Comparison of ENCODE assay signal across 9 mouse cellular contexts in the genomic region with DNA sequence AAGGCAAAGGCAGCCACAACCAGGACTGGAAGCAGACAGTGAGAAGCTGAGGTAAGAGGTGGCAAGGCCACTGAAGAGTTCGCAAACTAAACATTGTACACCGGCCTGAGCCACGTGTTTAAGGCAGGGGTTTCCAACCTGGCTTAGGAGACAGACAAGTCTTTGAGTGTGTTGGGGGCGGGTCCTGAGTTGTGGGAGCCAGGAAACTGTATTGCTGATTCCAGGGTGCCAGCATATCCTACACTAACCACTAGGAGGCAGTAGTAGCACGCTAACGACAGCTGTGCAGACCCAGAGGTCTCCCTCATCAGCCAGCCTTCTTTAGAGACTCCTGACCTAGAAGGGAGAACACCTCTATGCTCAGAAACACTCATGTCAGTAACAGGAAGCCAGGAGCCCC. TPM values are rescaled to one million over a fixed set of nuclear protein-coding genes. Genes with fewer than 3 reads are reported as not detected.
DNase-seq lines count a peak whose midpoint lies in the region; ATAC-seq and TF ChIP-seq lines count a peak whose summit lies in the region.
"Had no signal": no experiment of that assay in that cellular context is flagged by ENCODE, and none has a peak within 500 bp of the region (broad histone marks: within the 10 kb centered on the region; RNA-seq: fewer than 3 reads in every experiment).

No protein-coding gene starts in this region.

- CTCF ChIA-PET in Patski (lab: Charles Lee), result no interaction called here

- no peaks in the 10 kb centered on the region for H3K9me3 ChIP-seq in liver, embryonic 12.5 days (replicated peaks)
- no peaks in the 10 kb centered on the region for H3K9me3 ChIP-seq in embryonic facial prominence, embryonic 14.5 days (ENCODE audit: control insufficient read depth, low read length)
- H3K9me3 ChIP-seq: heart, embryonic 13.5 days; midbrain, embryonic 12.5 days had no signal

- DNase-seq in liver (peak; percentile 54), Patski (ENCODE audit: low read depth, low spot score) (no peak), MN1 (ENCODE audit: low spot score) (no peak)
- DNase-seq in embryonic facial prominence, embryonic 14.5 days (ENCODE audit: low spot score), result peak; percentile 16
- peak; percentile 38 for DNase-seq in lung, postnatal 14 days
- DNase-seq in c-Kit-positive CD71-positive TER-119-positive erythroid progenitor cells, embryonic 14.5 days (ENCODE audit: low spot score), result no peak

- H3K36me3 ChIP-seq in liver, embryonic 12.5 days, result no peaks in the 10 kb centered on the region
- no peaks in the 10 kb centered on the region for H3K36me3 ChIP-seq in embryonic facial prominence, embryonic 14.5 days (ENCODE audit: control insufficient read depth, insufficient read depth, low read length)
- H3K36me3 ChIP-seq: heart, embryonic 13.5 days; midbrain, embryonic 12.5 days had no signal

- POLR2A ChIA-PET in Patski (lab: Charles Lee), result no interaction called here

- peaks cover 9% of the 10 kb centered on the region for H3K4me1 ChIP-seq in liver, embryonic 12.5 days
- 0 out of 2 replicates have a peak, but pooled peaks cover 5% of the 10 kb centered on the region for H3K4me1 ChIP-seq in embryonic facial prominence, embryonic 14.5 days (ENCODE audit: control insufficient read depth, insufficient read depth, low read length)
- H3K4me1 ChIP-seq: midbrain, embryonic 12.5 days had no signal

- in situ Hi-C loops in Patski (cut with MboI; ENCODE audit: low pct_unique_long_range_greater_than_20kb), result no loop called here

- TF ChIP-seq CTCF in Patski (IDR thresholded peaks at IDR 0.05), result peak; percentile 70

- no peak overlapping the region for H3K27ac ChIP-seq in liver, embryonic 12.5 days
- H3K27ac ChIP-seq in embryonic facial prominence, embryonic 14.5 days (replicated peaks; ENCODE audit: low read depth, low read length), result no peak overlapping the region
- H3K27ac ChIP-seq: heart, embryonic 13.5 days; midbrain, embryonic 12.5 days had no signal

- no peak overlapping the region for H3K4me3 ChIP-seq in liver, embryonic 12.5 days
- H3K4me3 ChIP-seq in embryonic facial prominence, embryonic 14.5 days (ENCODE audit: low read depth, low read length), result no peak overlapping the region
- H3K4me3 ChIP-seq: heart, embryonic 13.5 days; midbrain, embryonic 12.5 days had no signal

- 10% methylated on average over 6 of the region's 6 CpGs for WGBS in liver, embryonic 12.5 days (ENCODE audit: insufficient replicate concordance)
- WGBS in embryonic facial prominence, embryonic 14.5 days, result 23% methylated on average over 6 of the region's 6 CpGs

- H3K27me3 ChIP-seq in liver, embryonic 12.5 days (replicated peaks), result peaks cover 18% of the 10 kb centered on the region
- H3K27me3 ChIP-seq in Patski, result no peaks in the 10 kb centered on the region
- H3K27me3 ChIP-seq in embryonic facial prominence, embryonic 14.5 days (replicated peaks; ENCODE audit: control insufficient read depth, insufficient read depth, low read length), result no peaks in the 10 kb centered on the region

- H3K9ac ChIP-seq in liver, embryonic 12.5 days, result no peak overlapping the region
- H3K9ac ChIP-seq in embryonic facial prominence, embryonic 14.5 days (ENCODE audit: low read depth, low read length), result no peak overlapping the region
- H3K9ac ChIP-seq: heart, embryonic 13.5 days; midbrain, embryonic 12.5 days had no signal

- no peak for ATAC-seq in liver, embryonic 12.5 days
- no peak for ATAC-seq in Patski
- no peak for ATAC-seq in embryonic facial prominence, embryonic 14.5 days (ENCODE audit: low read depth)

- no peak overlapping the region for H3K4me2 ChIP-seq in liver, embryonic 12.5 days
- H3K4me2 ChIP-seq in embryonic facial prominence, embryonic 14.5 days (ENCODE audit: low read depth, low read length), result no peak overlapping the region
- H3K4me2 ChIP-seq: heart, embryonic 13.5 days; midbrain, embryonic 12.5 days had no signal

RNA-seq across cellular contexts. Expression of gene Irgm2, which starts 35.7 kb away (rescaled TPM):
- 2.9 and 3.0 TPM in 2 replicates for polyA plus RNA-seq in liver, embryonic 12.5 days (2016; fragmentation: Nextera tagmentation; extraction: Ambion mirVana)
- 8.3 TPM for polyA plus RNA-seq in Patski (2021)
- 4.4 and 5.7 TPM in 2 replicates for polyA plus RNA-seq in embryonic facial prominence, embryonic 14.5 days (2014; fragmentation: Nextera tagmentation; extraction: Ambion mirVana)

RNA-seq across cellular contexts. Expression of gene Igtp, which starts 35.8 kb away (rescaled TPM):
- 6.3 and 6.4 TPM in 2 replicates for polyA plus RNA-seq in liver, embryonic 12.5 days (2016; fragmentation: Nextera tagmentation; extraction: Ambion mirVana)
- 16.1 TPM for polyA plus RNA-seq in Patski (2021)
- polyA plus RNA-seq in embryonic facial prominence, embryonic 14.5 days (2014; fragmentation: Nextera tagmentation; extraction: Ambion mirVana), result 10.5 and 16.7 TPM in 2 replicates

RNA-seq across cellular contexts. Expression of gene 4930438A08Rik, which starts 39.4 kb away (rescaled TPM):
- polyA plus RNA-seq in liver, embryonic 12.5 days (2016; fragmentation: Nextera tagmentation; extraction: Ambion mirVana), result 0.14 and 0.43 TPM in 2 replicates
- polyA plus RNA-seq in Patski (2021), result not detected
- 0.22 and 0.45 TPM in 2 replicates for polyA plus RNA-seq in embryonic facial prominence, embryonic 14.5 days (2014; fragmentation: Nextera tagmentation; extraction: Ambion mirVana)
- polyA plus RNA-seq: heart, embryonic 13.5 days had no signal

Comparison
In these comparisons a context has a peak if more than half of its experiments do, and no peak if none do; other contexts are left out.
1. DNase-seq: peak in liver (single experiment), embryonic facial prominence, embryonic 14.5 days (single experiment) and lung, postnatal 14 days (single experiment); none in Patski (single experiment), MN1 (single experiment) and c-Kit-positive CD71-positive TER-119-positive erythroid progenitor cells, embryonic 14.5 days (single experiment).